Comparison of ENCODE assay signal across 23 mouse cellular contexts in genomic region chr14:36965421-36965820, GRCm38 (mm10). TPM values are rescaled to one million over a fixed set of nuclear protein-coding genes. Genes with fewer than 3 reads are reported as not detected.
DNase-seq lines count a peak whose midpoint lies in the region; ATAC-seq and TF ChIP-seq lines count a peak whose summit lies in the region.
"Had no signal": no experiment of that assay in that cellular context is flagged by ENCODE, and none has a peak within 500 bp of the region (broad histone marks: within the 10 kb centered on the region; RNA-seq: fewer than 3 reads in every experiment).

No protein-coding gene starts in this region.

- peak; percentile 18 for DNase-seq in hindbrain, embryonic 10.5 days (ENCODE audit: low spot score)
- DNase-seq in kidney, postnatal 0 days (ENCODE audit: low spot score): peak; percentile 37
- no peak for DNase-seq in kidney, postnatal 36 days
- peak; percentile 54 for DNase-seq in adipocyte (ENCODE audit: low spot score)
- DNase-seq in embryonic facial prominence, embryonic 11.5 days (ENCODE audit: low spot score): peak; percentile 11
- no peak for DNase-seq in left cerebral cortex, adult 8-10 months (ENCODE audit: low spot score in 2 of 2)
- no peak for DNase-seq in ovary, postnatal 36 days (ENCODE audit: low spot score)
- DNase-seq: adrenal gland, postnatal 10 days; cerebellum, adult 18-20 months; cerebellum, postnatal 14 days; forebrain, postnatal 0 days; gastrocnemius, postnatal 25 days; heart, adult 18-20 months; kidney, adult 9 months; lung, postnatal 4 days; midbrain, embryonic 14.5 days; thymus, adult 2 months had no signal

- no peaks in the 10 kb centered on the region for H3K9me3 ChIP-seq in hindbrain, embryonic 10.5 days
- H3K9me3 ChIP-seq in hindbrain, embryonic 16.5 days (ENCODE audit: control insufficient read depth, low read length): no peaks in the 10 kb centered on the region
- H3K9me3 ChIP-seq in kidney, postnatal 0 days (replicated peaks; ENCODE audit: low read length): no peaks in the 10 kb centered on the region
- no peaks in the 10 kb centered on the region for H3K9me3 ChIP-seq in embryonic facial prominence, embryonic 11.5 days (replicated peaks; ENCODE audit: control insufficient read depth, low read length)
- H3K9me3 ChIP-seq: heart, embryonic 12.5 days; lung, embryonic 15.5 days; neural tube, embryonic 12.5 days had no signal

- H3K27me3 ChIP-seq in hindbrain, embryonic 10.5 days (ENCODE audit: insufficient read depth, poor library complexity, severe bottlenecking): no peaks in the 10 kb centered on the region
- no peaks in the 10 kb centered on the region for H3K27me3 ChIP-seq in hindbrain, embryonic 16.5 days (replicated peaks; ENCODE audit: control insufficient read depth, insufficient read depth, low read length)
- no peaks in the 10 kb centered on the region for H3K27me3 ChIP-seq in kidney, postnatal 0 days (ENCODE audit: insufficient read depth, low read length)
- no peaks in the 10 kb centered on the region for H3K27me3 ChIP-seq in embryonic facial prominence, embryonic 11.5 days (ENCODE audit: control insufficient read depth, insufficient read depth, low read length)
- H3K27me3 ChIP-seq: heart, embryonic 12.5 days; lung, embryonic 15.5 days; neural tube, embryonic 12.5 days had no signal

- no peak overlapping the region for H3K9ac ChIP-seq in hindbrain, embryonic 16.5 days (ENCODE audit: low read depth, low read length)
- H3K9ac ChIP-seq in kidney, postnatal 0 days (ENCODE audit: low read depth, low read length): no peak overlapping the region
- no peak overlapping the region for H3K9ac ChIP-seq in embryonic facial prominence, embryonic 11.5 days (replicated peaks; ENCODE audit: low read length)
- H3K9ac ChIP-seq: forebrain, postnatal 0 days; heart, embryonic 12.5 days; liver, embryonic 14.5 days; lung, embryonic 15.5 days; neural tube, embryonic 12.5 days had no signal

- no peak overlapping the region for H3K4me2 ChIP-seq in hindbrain, embryonic 16.5 days (ENCODE audit: low read length)
- H3K4me2 ChIP-seq in kidney, postnatal 0 days (ENCODE audit: low read length): no peak overlapping the region
- H3K4me2 ChIP-seq in embryonic facial prominence, embryonic 11.5 days (ENCODE audit: low read depth, low read length): no peak overlapping the region
- H3K4me2 ChIP-seq: heart, embryonic 12.5 days; lung, embryonic 15.5 days had no signal

- peaks cover 20% of the 10 kb centered on the region for H3K4me1 ChIP-seq in hindbrain, embryonic 10.5 days (replicated peaks)
- peaks cover 21% of the 10 kb centered on the region for H3K4me1 ChIP-seq in hindbrain, embryonic 16.5 days (ENCODE audit: control insufficient read depth, insufficient read depth, low read depth, low read length)
- H3K4me1 ChIP-seq in kidney, postnatal 0 days (replicated peaks; ENCODE audit: insufficient read depth, low read length): 0 out of 2 replicates have a peak, but pooled peaks cover 5% of the 10 kb centered on the region
- no peaks in the 10 kb centered on the region for H3K4me1 ChIP-seq in embryonic facial prominence, embryonic 11.5 days (ENCODE audit: control insufficient read depth, insufficient read depth, low read length)

- no peak overlapping the region for H3K4me3 ChIP-seq in hindbrain, embryonic 10.5 days
- no peak overlapping the region for H3K4me3 ChIP-seq in hindbrain, embryonic 16.5 days (ENCODE audit: low read length)
- H3K4me3 ChIP-seq in kidney, postnatal 0 days (replicated peaks; ENCODE audit: low read depth, low read length): no peak overlapping the region
- no peak overlapping the region for H3K4me3 ChIP-seq in embryonic facial prominence, embryonic 11.5 days (ENCODE audit: low read depth, low read length)
- H3K4me3 ChIP-seq: heart, embryonic 12.5 days; lung, embryonic 15.5 days; neural tube, embryonic 12.5 days had no signal

- H3K27ac ChIP-seq in hindbrain, embryonic 10.5 days: no peak overlapping the region
- no peak overlapping the region for H3K27ac ChIP-seq in hindbrain, embryonic 16.5 days (ENCODE audit: low read depth, low read length)
- H3K27ac ChIP-seq in kidney, postnatal 0 days: no peak overlapping the region
- H3K27ac ChIP-seq in embryonic facial prominence, embryonic 11.5 days (replicated peaks; ENCODE audit: low read depth, low read length): no peak overlapping the region
- H3K27ac ChIP-seq: liver, embryonic 14.5 days; lung, embryonic 15.5 days; neural tube, embryonic 12.5 days had no signal

- ATAC-seq in hindbrain, embryonic 16.5 days: no peak
- no peak for ATAC-seq in kidney, postnatal 0 days (replicated peaks; ENCODE audit: low FRiP score, low read depth)
- no peak for ATAC-seq in embryonic facial prominence, embryonic 11.5 days (replicated peaks; ENCODE audit: insufficient number of reproducible peaks, low FRiP score, low TSS enrichment, low read depth)
- ATAC-seq: activated CD4-positive, CD25-positive, alpha-beta regulatory T cell, adult 4 months; forebrain, postnatal 0 days had no signal

- WGBS in hindbrain, embryonic 10.5 days: 36% methylated on average over 3 of the region's 3 CpGs
- WGBS in hindbrain, embryonic 16.5 days: 44% methylated on average over 3 of the region's 3 CpGs
- 23% methylated on average over 3 of the region's 3 CpGs for WGBS in kidney, postnatal 0 days
- WGBS in embryonic facial prominence, embryonic 11.5 days: 3% methylated on average over 3 of the region's 3 CpGs

- no peak for TF ChIP-seq CTCF in kidney, postnatal 0 days (IDR thresholded peaks at IDR 0.05; ENCODE audit: low read depth)

- no peaks in the 10 kb centered on the region for H3K36me3 ChIP-seq in hindbrain, embryonic 10.5 days
- H3K36me3 ChIP-seq in hindbrain, embryonic 16.5 days (ENCODE audit: control insufficient read depth, insufficient read depth, low read length): no peaks in the 10 kb centered on the region; the same call in 1 of the 2 replicates
- no peaks in the 10 kb centered on the region for H3K36me3 ChIP-seq in kidney, postnatal 0 days (ENCODE audit: insufficient read depth, low read length)
- no peaks in the 10 kb centered on the region for H3K36me3 ChIP-seq in embryonic facial prominence, embryonic 11.5 days (replicated peaks; ENCODE audit: control insufficient read depth, insufficient read depth, low read depth, low read length)
- H3K36me3 ChIP-seq: heart, embryonic 12.5 days; lung, embryonic 15.5 days; neural tube, embryonic 12.5 days had no signal

RNA-seq across cellular contexts. Expression of gene Ccser2, which starts 3.2 kb away (rescaled TPM):
- 33.5 and 34.9 TPM in 2 replicates for polyA plus RNA-seq in hindbrain, embryonic 10.5 days (2016; fragmentation: Nextera tagmentation; extraction: Ambion mirVana)
- polyA plus RNA-seq in hindbrain, embryonic 16.5 days (2015; fragmentation: Nextera tagmentation; extraction: Ambion mirVana): 104 and 108 TPM in 2 replicates
- polyA plus RNA-seq in kidney, postnatal 0 days (2015; fragmentation: Nextera tagmentation; extraction: Ambion mirVana): 43.3 and 44.0 TPM in 2 replicates
- polyA plus RNA-seq in embryonic facial prominence, embryonic 11.5 days (2014; fragmentation: Nextera tagmentation; extraction: Ambion mirVana): 34.5 and 39.0 TPM in 2 replicates
- 10 to 100 TPM; 76.5 to 96.8 (median 91.4) TPM for total RNA-seq in left cerebral cortex, adult 8-10 months (2022)

Comparison
In these comparisons a context has a peak if more than half of its experiments do, and no peak if none do; other contexts are left out.
1. DNase-seq: peak in hindbrain, embryonic 10.5 days (single experiment), kidney, postnatal 0 days (single experiment), adipocyte (single experiment) and embryonic facial prominence, embryonic 11.5 days (single experiment); none in kidney, postnatal 36 days (0 of 2), left cerebral cortex, adult 8-10 months (0 of 2) and ovary, postnatal 36 days (single experiment).